Mouse (Mus musculus) T-helper 17 cell (primary cell): ENCODE measurements around the gene Ap3d1.

ENCODE experiments used
- in situ Hi-C, 2 experiments: fragments of 300-600 bp; cut with MboI, MseI; formaldehyde crosslinking; loops; 1 replicate in 1 of 2; 2 replicates in 1 of 2; pipeline ENCODE4 v1.15.1; 2025; ENCODE audit warnings: high pct_unique_total_duplicates in 2 of 2

Gene Ap3d1

GRCm38 (mm10) chr10:80757717-80758116, 15.7 kb upstream of the Ap3d1 start:
- in situ Hi-C loops, result no loop called here

- in situ Hi-C loops, result no loop called here
Measured at GRCm38 (mm10) chr10:80756967-80757366, 14.9 kb upstream of the Ap3d1 start.

DNA sequence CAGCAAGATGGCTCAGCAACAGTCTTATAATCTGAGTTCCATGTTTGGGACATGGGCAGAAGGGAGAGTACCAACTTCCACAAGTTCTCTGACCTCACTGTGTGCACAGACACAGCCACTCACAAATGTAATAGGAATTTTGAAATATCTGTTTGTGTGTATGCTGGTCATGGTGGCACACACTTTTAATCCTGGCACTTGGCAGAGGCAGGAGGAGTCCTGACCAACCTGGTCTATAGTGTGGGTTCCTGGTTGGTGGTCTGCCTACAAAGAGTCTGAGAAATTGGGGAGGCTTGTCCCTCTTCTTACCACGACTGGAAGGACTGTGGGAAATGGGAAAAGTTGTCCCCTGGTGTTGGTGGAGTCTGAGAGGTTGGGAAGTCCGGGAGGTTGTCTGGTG, 14.4 kb upstream of the Ap3d1 start:
- in situ Hi-C loops, result no loop called here

DNA sequence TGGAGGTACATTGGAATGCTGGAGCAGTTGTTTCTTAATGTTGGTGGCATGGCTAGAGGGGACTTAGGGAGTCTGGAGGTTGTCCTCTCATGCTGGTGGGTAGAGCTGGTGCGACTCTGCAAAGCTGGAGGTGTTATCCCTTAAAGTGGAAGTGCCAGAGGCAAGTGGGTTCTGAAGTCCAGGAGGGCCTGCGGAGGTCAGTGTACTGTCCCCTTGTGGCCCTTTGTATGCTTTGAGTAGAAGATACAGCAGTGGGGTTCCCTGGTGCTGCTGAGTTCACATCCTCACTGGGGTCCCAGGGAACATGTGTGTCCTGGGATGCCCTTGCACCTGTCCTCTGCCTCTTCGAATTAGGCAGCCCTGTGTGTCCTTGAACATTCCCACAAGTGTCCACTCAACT, 14.0 kb upstream of the Ap3d1 start:
- in situ Hi-C loops, result no loop called here

DNA sequence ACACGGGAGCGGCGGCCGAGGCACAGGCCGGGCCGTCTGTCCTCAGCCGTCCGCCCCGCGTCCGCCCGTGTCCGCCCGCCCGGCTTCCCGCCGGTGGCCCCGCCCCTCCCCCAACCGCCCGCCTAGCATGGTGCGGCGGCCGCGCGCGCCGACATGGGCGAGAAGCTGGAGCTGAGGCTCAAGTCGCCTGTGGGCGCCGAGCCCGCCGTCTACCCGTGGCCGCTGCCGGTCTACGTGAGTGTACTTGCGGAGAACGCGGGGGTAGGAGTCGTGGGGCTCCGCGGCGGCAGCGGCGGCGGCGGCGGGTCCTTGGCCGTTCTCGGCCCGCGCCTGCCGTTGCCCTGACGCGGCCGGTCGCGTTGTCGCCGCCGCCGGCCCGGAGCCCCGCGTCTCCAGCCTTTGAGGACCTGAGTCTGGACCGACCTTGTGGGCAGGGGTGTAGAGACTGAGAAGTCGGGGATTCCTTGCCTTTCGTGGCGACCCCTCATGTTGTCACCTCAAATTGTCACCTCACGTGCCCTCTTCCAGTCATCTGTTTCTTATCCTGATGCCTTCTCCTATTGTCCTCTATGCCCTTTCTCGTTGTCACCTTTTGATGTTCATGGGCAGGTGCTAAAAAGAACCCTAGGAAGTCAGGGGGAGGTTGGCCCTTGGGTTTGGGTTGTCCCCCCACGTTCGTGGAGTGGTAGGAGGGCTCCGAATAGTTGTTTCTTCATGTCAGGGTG, 13.4 kb upstream of the Ap3d1 start:
- in situ Hi-C loops, result no loop called here

DNA sequence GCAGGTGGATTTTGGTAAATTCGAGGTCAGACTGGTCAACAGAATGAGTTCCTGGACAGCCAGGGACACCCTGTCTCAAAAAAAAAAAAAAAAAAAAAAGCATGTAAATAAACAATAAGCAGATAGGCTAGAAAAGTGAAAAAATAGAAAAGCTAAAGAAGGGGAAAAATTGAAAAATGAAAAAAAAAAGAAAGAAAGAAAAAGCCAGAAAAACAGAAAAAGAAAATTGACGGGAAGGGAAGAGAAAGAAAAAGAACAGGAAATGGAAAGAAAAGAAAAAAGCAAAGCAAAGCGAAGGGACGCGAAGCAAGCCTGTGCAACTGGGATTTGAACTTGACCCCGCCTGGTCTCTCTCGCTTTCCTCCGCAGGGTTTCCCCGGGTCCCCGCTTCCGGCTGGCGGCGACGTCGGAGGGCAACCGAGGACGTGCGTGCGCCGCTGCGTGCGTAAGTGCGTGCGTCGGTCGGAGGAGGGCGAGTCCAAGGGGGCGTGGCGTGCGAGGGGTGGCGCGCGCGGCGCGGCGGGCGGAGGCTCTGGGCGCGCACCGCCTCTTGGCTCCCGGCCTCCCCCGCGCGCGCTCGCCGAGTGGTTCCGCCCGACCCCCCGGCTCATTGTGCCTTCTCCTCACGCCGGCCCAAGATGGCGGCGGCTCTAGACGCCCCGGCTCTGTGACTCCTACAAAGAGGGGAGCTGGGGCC, 12.7 kb upstream of the Ap3d1 start, which contains the start of gene Dot1l:
Dot1l (plus strand) TSS at position 613 of the 697 bp plus-strand sequence.
- in situ Hi-C loops, result no loop called here

DNA sequence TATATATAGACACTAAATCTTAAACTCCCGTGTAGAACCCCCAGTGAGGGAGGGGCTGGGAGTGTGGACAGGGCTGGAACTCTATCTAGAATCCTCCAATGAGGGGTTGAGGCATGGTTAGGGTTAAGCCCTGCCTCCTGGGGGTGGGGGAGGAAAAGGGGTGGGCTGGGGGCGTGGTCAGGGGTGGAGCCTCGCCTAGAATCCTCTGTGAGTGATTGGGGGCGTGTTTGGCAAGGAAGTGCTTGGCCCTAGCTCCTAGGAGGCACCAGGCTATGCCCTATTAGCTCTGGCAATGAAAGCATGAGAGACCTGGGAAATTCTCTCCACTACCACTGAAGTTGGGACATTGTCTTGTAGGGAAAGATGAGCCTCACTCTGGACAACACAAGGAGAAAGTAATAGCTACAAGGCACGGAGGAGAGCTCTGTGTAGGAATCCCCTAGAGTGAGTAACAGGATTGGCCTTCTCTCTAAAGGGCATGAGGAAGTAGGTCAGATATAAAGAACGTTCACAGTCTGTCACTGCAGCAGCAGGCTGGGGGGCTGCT, 10.1 kb upstream of the Ap3d1 start:
- in situ Hi-C loops, result no loop called here

- in situ Hi-C loops, result no loop called here
Measured at GRCm38 (mm10) chr10:80751188-80751832, 9.2 kb upstream of the Ap3d1 start.

DNA sequence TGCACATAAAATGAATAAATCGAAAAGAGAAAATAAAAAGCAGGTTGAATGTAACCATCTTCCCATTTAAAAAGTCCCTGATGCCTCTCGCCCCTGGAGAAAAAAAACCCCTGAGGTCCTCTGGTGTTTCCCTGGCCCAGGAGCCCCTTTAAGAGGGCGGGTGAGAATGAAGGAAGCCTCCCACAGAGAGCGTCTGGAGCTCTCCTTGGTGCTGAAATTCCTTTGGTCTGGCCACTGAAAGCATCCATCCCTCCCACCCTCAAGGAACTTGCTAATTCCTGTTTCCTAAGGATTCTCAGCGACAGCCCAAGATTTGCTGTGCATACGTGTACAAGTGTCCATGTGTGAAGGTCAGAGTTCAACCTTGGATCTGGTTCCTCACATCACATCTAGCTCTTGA, 6.5 kb upstream of the Ap3d1 start:
- in situ Hi-C loops, result loop anchor here (5.0 to 10.0 kb wide), 3 partner anchors 129 to 249 kb away; no protein-coding TSS in a partner anchor

GRCm38 (mm10) chr10:80747410-80747809, 5.3 kb upstream of the Ap3d1 start:
- in situ Hi-C loops, result loop anchor here (5.0 to 10.0 kb wide), 3 partner anchors 130 to 250 kb away; no protein-coding TSS in a partner anchor

DNA sequence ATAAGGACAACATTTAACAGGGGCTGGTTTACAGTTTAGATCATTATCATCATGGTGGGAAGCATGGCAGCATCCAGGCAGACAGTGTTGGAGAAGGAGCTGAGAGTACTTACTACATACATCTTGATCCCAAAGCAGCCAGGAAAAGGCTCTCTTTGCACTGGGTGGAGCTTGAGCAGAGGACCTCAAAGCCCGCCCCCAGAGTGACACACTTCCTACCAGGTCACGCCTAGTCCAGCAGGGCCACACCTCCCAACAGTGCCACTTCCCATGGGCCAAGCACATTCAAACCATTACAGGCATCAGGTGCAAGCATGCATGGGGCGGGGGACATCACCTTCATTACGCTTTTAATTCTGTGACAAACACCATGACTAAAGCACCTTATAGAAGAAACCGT, 2.2 kb upstream of the Ap3d1 start:
- in situ Hi-C loops, result loop anchor here in 1 of 2 experiments (10.0 kb wide), 1 partner anchor 251 kb away; no protein-coding TSS in a partner anchor

DNA sequence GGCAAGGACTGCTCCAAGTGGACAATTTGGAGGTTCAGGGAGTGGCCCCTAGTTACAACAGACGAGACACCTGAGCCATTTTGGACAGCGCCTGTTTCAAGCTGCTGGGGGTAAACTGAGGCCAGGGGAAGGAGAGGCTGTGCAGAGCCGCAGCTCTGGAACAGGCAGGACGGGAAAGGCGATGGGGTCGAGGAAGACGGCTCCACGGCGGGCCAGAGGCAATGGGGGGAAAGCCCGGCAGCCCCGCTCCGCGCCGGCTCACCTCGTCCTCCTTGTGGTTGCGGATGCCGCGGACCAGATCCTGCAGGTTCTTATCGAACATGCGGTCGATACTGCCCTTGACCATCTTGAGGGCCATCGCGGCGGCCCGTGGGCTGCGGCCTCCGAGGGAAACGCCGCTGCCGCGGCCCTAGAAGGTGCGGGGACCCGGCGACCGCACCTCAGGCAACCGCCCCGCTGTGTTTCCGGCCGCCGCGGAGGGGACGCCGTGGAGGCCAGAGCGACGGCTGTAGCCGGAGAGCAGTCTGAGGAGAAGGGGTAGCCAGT, 357 bp downstream of the Ap3d1 start:
- in situ Hi-C loops, result loop anchor here in 1 of 2 experiments (10.0 kb wide), 1 partner anchor 253 kb away; no protein-coding TSS in a partner anchor

- in situ Hi-C loops, result loop anchor here in 1 of 2 experiments (10.0 kb wide), 1 partner anchor 254 kb away; no protein-coding TSS in a partner anchor
Measured at GRCm38 (mm10) chr10:80741146-80741545, 918 bp downstream of the Ap3d1 start.

GRCm38 (mm10) chr10:80738657-80739056, 3.4 kb downstream of the Ap3d1 start:
- in situ Hi-C loops, result no loop called here

DNA sequence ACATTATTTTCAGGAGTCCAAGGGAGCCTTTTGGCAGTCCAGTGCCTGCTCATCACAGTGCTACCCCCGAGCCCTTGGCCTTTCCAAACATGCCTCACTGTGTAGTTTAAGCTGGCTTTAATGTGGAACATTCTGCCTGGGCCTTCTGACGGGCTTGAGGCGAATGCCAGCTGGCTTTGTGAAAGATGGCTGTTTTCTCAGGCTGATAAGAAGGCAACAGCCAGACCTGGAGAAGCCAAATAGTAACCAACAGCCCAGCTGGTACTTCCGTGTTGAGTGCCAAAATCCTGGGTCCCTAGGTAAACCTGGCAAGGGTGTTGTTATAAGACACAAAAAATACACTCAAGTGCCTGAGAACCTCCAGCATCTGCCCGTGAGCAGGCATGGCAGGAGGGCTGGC, 5.3 kb downstream of the Ap3d1 start:
- in situ Hi-C loops, result no loop called here

DNA sequence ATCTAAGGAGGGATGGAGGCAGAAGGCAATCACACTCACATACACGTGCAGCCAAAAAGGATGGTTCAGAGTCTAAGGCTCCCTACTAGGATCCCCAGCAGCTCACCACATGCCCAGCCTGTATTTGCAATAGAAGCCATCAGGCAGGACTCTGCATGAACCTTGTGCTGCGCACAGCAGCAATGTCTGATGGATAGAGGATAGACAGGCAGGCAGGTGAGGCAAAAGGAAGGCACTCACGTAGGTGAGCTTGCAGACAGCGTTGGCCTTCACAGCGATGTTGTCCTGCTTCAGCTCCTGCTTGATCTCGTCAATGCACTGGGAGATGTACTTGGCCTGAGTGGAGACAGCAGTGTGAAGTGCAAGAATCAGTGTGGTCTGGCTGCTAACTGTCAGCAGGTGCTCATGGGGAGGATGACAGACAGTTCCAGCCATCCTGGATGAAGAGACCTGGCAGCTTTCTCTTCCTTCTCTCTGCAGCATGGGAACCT, 9.4 kb downstream of the Ap3d1 start:
- in situ Hi-C loops, result no loop called here

GRCm38 (mm10) chr10:80727369-80728127, 14.5 kb downstream of the Ap3d1 start:
- in situ Hi-C loops, result no loop called here

- in situ Hi-C loops, result loop anchor here in 1 of 2 experiments (5.0 kb wide), 1 partner anchor 300 kb away; no protein-coding TSS in a partner anchor
Measured at GRCm38 (mm10) chr10:80717281-80717680, 24.8 kb downstream of the Ap3d1 start.

GRCm38 (mm10) chr10:80710834-80711233, 31.2 kb downstream of the Ap3d1 start:
- in situ Hi-C loops, result loop anchor here in 1 of 2 experiments (5.0 kb wide), 1 partner anchor 76 kb away; no protein-coding TSS in a partner anchor

DNA sequence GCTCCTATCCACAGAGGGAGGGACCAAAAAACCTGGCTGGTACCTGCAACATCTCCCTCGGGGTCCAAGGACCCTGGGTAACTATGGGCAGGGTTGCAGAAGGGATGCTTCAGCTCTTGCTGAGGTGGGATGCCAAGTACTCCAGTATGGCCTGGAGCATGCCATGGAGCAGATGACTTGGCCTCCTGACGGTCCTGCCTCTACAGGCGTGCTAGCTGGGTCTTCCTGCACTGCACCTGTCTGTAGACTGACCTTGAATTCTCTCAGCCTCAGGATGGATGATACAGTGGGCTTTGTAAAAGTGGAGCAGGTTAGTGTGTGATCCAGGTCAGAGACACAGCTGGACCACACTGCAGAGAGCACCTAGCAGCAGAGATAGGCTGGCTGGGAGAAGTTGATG, 36.6 kb downstream of the Ap3d1 start:
- in situ Hi-C loops, result no loop called here
